Mouse (Mus musculus) megakaryocyte, embryonic 14.5 days (primary cell): ENCODE measurements around the gene Syt16. TPM values are rescaled to one million over a fixed set of nuclear protein-coding genes. Genes with fewer than 3 reads are reported as not detected.

Experiments used
- H3K27me3 ChIP-seq: replicated peaks from 2 replicates; pipeline ENCODE3; 2012; ENCODE audit warnings: inconsistent platforms
- H3K36me3 ChIP-seq: replicated peaks from 2 replicates; pipeline ENCODE3; 2012; ENCODE audit warnings: low read length, inconsistent platforms, mixed read lengths
- H3K4me1 ChIP-seq: 2 replicates; pipeline ENCODE4 v1.6.1; 2012; ENCODE audit warnings: inconsistent platforms
- H3K4me3 ChIP-seq: replicated peaks from 2 replicates; pipeline ENCODE3; 2012; ENCODE audit warnings: moderate library complexity, mild to moderate bottlenecking, inconsistent platforms
- H3K9me3 ChIP-seq: 2 replicates; pipeline ENCODE4 v1.6.1; 2012; ENCODE audit warnings: inconsistent platforms
- FLI1 ChIP-seq: IDR thresholded peaks from 2 replicates; pipeline ENCODE4 v1.6.1; 2012; ENCODE audit warnings: low read length, inconsistent platforms, mixed read lengths
- GATA1 ChIP-seq: IDR thresholded peaks from 3 replicates; pipeline ENCODE4 v1.6.1; 2012; ENCODE audit warnings: mixed read lengths, low read length, inconsistent platforms, borderline replicate concordance
- polyA plus RNA-seq: library from polyadenylated mRNA; stranded (reverse); fragments of >175 nt; gene quantifications from 2 replicates; pipeline ENCODE4 v1.2.3, GENCODE M21; 2012; ENCODE audit warnings: low replicate concordance; ENCODE audit not compliant: insufficient read depth

Gene Syt16
- polyA plus RNA-seq, 1 experiment: 0.10 TPM

DNA sequence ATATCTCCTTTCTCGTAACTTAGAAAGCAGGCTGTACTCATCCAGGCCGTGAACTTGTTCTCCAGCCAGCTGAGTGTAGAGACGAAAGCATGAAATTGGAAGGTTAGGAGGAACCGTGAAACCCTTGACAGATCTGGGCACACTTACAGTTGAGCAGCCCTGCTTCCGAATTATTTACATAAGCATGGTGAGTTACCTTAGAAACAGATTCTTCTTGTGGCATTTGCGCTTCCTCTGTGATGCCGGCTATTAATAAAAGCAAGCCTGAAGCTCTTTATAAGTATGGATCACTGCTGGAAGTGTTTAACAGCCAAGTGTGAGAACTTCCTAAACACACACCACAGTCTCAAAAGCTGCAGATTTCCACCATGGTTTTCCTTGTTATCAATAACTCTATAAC is 144.7 kb downstream of the Syt16 start:
- Histone ChIP-seq H3K27me3 (no peaks in the 10 kb centered on the region), H3K9me3 (no peaks in the 10 kb centered on the region), H3K4me1 (no peaks in the 10 kb centered on the region), H3K36me3 (no peaks in the 10 kb centered on the region), H3K4me3 (no peak overlapping the region)
- TF ChIP-seq GATA1 (no peak), FLI1 (no peak)

DNA sequence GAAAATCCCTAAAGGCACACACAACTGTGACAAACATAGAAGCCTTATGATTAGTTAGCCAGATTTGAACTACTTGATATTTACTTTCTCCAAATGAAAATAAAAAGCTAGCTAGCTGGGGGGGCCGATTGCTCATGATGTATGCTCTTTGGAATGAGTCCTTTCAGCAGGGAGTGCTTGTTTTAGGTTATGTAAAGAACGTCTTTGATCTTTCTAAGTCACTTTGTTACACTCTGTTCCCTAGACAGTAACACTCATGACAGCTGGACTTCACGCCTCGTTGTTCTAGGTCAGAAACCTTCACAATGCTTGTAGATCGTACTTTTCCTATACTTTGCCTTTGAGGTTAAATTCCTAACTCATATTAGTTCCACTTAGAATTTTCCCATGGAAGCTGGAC is 146.9 kb downstream of the Syt16 start:
- Histone ChIP-seq H3K4me1 (no peaks in the 10 kb centered on the region), H3K36me3 (no peaks in the 10 kb centered on the region), H3K27me3 (no peaks in the 10 kb centered on the region), H3K4me3 (no peak overlapping the region), H3K9me3 (no peaks in the 10 kb centered on the region)
- TF ChIP-seq FLI1 (no peak), GATA1 (no peak)

DNA sequence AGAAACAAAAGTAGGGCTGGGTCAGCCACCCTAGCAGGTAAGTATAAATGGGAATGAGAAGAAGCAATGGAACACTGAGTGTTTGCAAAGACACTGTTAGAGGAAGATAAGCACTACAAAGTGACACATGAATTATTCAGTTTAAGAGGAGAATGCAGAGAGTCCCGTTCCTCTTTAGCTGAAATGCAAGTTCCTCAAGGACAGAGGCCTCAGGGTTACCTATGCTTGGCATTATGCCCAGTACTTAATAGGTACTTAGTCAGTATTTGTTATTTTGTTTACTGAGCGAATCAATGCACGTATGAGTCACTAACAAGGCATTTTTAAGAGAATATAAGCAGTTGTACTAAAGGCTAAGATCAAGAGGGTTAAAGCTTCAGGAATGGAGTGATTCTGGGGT is 163.3 kb downstream of the Syt16 start:
- 0 out of 2 replicates have a peak, but pooled peaks cover 4% of the 10 kb centered on the region for H3K9me3 ChIP-seq
- TF ChIP-seq FLI1 (no peak), GATA1 (no peak)
- no peaks in the 10 kb centered on the region for H3K27me3 ChIP-seq
- H3K36me3 ChIP-seq: no peaks in the 10 kb centered on the region
- no peak overlapping the region for H3K4me3 ChIP-seq
- no peaks in the 10 kb centered on the region for H3K4me1 ChIP-seq

DNA sequence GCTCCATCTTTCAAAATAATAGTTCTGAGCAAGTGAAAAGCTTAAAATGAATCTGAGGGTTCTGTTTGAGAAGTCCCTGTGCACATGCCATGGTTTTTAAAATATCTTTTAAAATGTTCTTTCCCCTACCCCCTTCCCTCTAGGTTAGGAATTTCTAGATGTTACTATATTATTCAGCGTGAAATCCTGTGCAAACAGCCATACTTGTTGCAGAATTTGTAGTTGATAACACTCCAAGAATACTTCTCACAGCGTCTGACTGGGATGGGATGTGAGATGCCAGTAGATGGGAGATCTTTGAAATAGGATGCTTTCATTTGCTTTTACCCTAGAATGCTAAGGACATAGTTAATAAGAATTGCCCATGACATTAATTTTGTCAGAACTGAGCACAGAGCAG is 165.6 kb downstream of the Syt16 start:
- 0 out of 2 replicates have a peak, but pooled peaks cover 4% of the 10 kb centered on the region for H3K9me3 ChIP-seq
- no peaks in the 10 kb centered on the region for H3K4me1 ChIP-seq
- H3K27me3 ChIP-seq: no peaks in the 10 kb centered on the region
- H3K36me3 ChIP-seq: no peaks in the 10 kb centered on the region
- no peak overlapping the region for H3K4me3 ChIP-seq
- TF ChIP-seq FLI1: no peak
- no peak for TF ChIP-seq GATA1

DNA sequence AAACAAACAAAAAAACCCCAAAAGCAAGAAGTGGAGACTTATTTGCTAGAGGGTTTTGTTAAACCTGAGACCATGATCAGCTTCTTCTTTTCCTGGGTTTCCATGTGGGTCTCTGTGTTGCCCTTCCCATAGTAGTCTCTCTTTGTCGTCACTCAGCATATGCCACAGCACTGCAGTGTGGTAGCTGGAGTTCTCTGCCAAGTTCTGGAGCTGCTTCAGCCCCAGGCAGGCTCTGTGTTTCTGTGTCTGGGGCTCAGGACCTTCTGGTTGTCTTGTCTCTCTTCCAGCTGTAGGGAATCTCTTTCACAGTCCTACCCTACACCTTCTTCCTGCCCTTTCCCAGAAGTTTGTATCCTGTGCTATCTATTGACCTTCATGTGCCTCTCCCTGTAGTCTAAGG is 173.8 kb downstream of the Syt16 start:
- Histone ChIP-seq H3K4me3 (no peak overlapping the region), H3K27me3 (no peaks in the 10 kb centered on the region), H3K36me3 (no peaks in the 10 kb centered on the region), H3K4me1 (no peaks in the 10 kb centered on the region), H3K9me3 (no peaks in the 10 kb centered on the region)
- TF ChIP-seq GATA1 (no peak), FLI1 (no peak)

DNA sequence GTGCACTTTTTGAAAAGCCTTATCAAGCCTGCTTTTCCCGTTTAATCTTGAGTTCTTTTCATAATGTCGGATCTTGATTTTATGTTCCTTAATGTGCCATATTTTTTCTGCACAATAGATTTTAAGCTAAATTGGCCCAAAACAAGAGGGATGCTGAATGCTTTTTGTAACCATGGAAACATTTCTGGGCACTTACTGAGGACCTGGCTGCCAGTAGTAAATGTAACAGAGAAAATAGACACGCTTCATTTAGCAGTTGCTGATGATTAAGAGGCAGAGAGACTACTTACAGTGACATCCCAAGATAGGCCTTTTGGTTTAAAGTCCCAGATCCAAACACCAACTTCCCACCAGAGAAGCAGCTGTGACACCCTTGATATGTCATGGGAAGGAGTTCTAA is 176.4 kb downstream of the Syt16 start:
- TF ChIP-seq FLI1 (no peak), GATA1 (no peak)
- Histone ChIP-seq H3K9me3 (no peaks in the 10 kb centered on the region), H3K4me1 (no peaks in the 10 kb centered on the region), H3K36me3 (no peaks in the 10 kb centered on the region), H3K27me3 (no peaks in the 10 kb centered on the region), H3K4me3 (no peak overlapping the region)

DNA sequence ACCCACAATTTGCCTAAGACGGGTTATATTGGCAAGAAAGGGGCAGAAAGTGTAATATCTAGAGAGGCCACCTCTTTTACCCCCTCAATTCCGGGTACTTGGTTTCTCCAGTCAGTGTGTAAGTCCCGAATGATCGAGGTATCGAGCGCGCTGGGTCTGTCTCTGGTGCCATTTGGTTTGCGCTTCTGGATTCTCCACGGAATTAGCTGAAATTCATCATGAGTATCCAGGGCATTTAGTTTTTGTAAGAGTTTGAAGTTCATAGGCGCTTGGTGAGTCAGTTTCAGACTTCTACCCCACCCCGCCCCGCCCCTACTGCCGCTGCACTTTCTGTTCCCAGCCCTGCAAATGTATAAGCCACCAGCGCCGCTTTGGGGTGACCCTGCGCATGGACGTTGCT is 187.1 kb downstream of the Syt16 start:
- Histone ChIP-seq H3K4me1 (no peaks in the 10 kb centered on the region), H3K9me3 (peaks cover 6% of the 10 kb centered on the region; the same call in 1 of the 2 replicates)
- TF ChIP-seq GATA1: no peak
- no peak for TF ChIP-seq FLI1

DNA sequence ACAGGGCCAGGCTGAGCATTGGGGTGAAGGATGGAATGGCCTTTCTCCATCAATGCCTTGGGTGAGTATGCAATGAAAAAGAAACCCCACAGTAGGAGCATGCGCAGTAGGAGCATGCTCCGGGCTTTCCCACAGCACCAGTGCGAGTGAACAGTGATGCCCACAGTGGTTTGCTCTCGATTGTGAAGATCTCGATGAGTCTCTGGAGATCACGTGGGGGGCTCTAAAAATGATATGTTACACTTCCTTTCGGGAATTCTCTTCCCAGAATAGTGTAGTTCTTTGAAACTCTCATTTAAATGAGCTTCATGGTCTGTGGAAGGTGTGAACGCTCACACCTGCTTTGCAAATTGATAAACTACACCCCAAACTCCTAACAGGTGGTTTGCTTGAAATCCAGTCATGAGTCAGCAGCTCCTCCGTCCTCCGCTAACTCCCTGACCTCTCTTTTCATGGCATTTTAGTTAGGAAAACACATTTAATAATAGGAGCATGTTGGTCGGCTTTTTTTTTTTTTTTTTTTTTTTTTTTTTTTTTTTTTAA is 190.9 kb downstream of the Syt16 start:
- peaks cover 3% of the 10 kb centered on the region for H3K27me3 ChIP-seq

More for the DNA sequence above, 187.1 kb downstream of the Syt16 start:
- no peak overlapping the region for H3K4me3 ChIP-seq
- H3K27me3 ChIP-seq: peaks cover 3% of the 10 kb centered on the region
- H3K36me3 ChIP-seq: no peaks in the 10 kb centered on the region

DNA sequence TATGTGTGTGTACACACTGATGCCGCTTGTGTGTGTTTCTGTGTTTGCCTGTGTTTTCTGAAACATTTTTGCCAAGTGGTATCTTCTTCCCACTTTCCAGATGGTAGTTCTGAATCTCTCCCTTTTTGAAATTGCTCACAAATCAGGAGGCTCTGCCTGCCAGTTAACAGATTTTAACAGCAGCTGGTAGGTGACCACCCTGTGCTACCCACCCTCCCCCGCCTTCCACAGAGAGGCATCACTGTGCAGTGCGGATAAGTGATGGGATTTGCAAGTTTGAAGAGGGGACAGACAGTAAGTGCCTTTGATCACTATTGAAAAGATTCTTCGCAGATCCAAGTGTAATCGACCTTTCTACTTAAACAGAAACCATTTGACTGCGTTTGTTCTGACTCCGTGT is 191.4 kb downstream of the Syt16 start:
- Histone ChIP-seq H3K9me3 (peaks cover 6% of the 10 kb centered on the region; the same call in 1 of the 2 replicates), H3K27me3 (peaks cover 3% of the 10 kb centered on the region), H3K4me1 (peaks cover 3% of the 10 kb centered on the region; the same call in 1 of the 2 replicates), H3K4me3 (no peak overlapping the region), H3K36me3 (no peaks in the 10 kb centered on the region)
- no peak for TF ChIP-seq GATA1
- no peak for TF ChIP-seq FLI1

More for the DNA sequence above, 190.9 kb downstream of the Syt16 start:
- TF ChIP-seq FLI1 (no peak), GATA1 (no peak)
- H3K36me3 ChIP-seq: no peaks in the 10 kb centered on the region
- H3K9me3 ChIP-seq: peaks cover 6% of the 10 kb centered on the region; the same call in 1 of the 2 replicates
- H3K4me3 ChIP-seq: no peak overlapping the region
- peaks cover 3% of the 10 kb centered on the region; the same call in 1 of the 2 replicates for H3K4me1 ChIP-seq

DNA sequence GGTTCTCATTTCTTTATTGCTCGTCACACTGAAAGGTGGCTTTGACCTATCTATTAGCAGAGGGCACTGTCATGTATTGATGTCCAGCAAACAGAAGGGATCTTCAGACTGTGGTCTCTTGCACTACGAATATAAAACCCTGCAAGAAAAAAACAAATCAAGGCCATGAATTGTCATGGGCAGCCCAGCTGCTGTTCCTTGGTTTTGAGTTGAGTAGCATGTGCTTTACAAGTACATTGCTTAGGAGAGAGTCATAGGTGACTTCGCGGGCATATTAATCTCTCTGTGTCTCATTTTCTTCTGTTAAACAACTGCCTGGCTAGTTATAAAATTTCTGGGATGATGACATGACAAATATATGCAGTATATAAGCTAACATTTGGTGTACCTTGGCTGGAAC is 192.4 kb downstream of the Syt16 start:
- Histone ChIP-seq H3K4me1 (peaks cover 3% of the 10 kb centered on the region; the same call in 1 of the 2 replicates), H3K9me3 (0 out of 2 replicates have a peak, but pooled peaks cover 3% of the 10 kb centered on the region)
- TF ChIP-seq GATA1: no peak
- TF ChIP-seq FLI1: no peak

DNA sequence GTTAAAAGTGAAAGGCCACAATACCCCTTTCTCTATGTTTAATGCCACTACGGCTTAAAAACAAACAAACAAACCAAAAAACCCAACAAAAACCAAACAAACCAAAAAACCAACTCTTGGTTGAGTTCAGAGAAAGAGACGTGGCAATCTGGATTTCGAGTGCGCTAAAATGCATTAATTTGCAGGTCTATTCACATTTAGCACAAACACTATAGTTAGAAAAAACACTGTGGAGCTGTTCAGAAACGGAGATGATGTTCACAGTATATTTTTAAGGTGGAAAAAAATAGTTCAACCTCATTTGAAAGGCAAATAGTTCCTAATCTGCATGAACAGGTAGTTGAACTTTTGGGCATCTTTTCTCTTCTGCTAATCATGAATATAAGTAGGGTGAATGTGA is 192.8 kb downstream of the Syt16 start:
- H3K4me1 ChIP-seq: peaks cover 3% of the 10 kb centered on the region; the same call in 1 of the 2 replicates
- 0 out of 2 replicates have a peak, but pooled peaks cover 3% of the 10 kb centered on the region for H3K9me3 ChIP-seq
- TF ChIP-seq GATA1: no peak
- no peak overlapping the region for H3K4me3 ChIP-seq
- no peaks in the 10 kb centered on the region for H3K36me3 ChIP-seq
- H3K27me3 ChIP-seq: peaks cover 2% of the 10 kb centered on the region

More for the DNA sequence above, 192.4 kb downstream of the Syt16 start:
- Histone ChIP-seq H3K27me3 (peaks cover 2% of the 10 kb centered on the region), H3K4me3 (no peak overlapping the region), H3K36me3 (no peaks in the 10 kb centered on the region)
